Mouse (Mus musculus): ENCODE measurements around the gene Trak1.

- TF ChIP-seq HCFC1 (IDR thresholded peaks at IDR 0.05; ENCODE audit: borderline replicate concordance, insufficient read depth, low read length): no peak
- no peak for TF ChIP-seq ZNF384 (IDR thresholded peaks at IDR 0.05; ENCODE audit: low read depth, low read length)
- TF ChIP-seq CHD2 (IDR thresholded peaks at IDR 0.05; ENCODE audit: low read depth, low read length): no peak
- TF ChIP-seq MAFK (IDR thresholded peaks at IDR 0.05; ENCODE audit: insufficient read depth, low read depth, low read length): no peak
Measured at GRCm38 (mm10) chr9:121369573-121369972, 72.3 kb downstream of the Trak1 start.

All from ES-E14 (cell line).